Mouse (Mus musculus) ES-Bruce4 (cell line): ENCODE measurements around the gene Glis3. TPM values are rescaled to one million over a fixed set of nuclear protein-coding genes. Genes with fewer than 3 reads are reported as not detected.

Experiments used
- H3K27ac ChIP-seq: 2 replicates; pipeline ENCODE4 v1.5.1; 2012; ENCODE audit warnings: low read length, inconsistent platforms; ENCODE audit not compliant: insufficient read depth
- H3K27me3 ChIP-seq: 2 replicates; pipeline ENCODE4 v1.6.1; 2012; ENCODE audit warnings: mild to moderate bottlenecking, low read length, inconsistent platforms; ENCODE audit not compliant: control insufficient read depth, poor library complexity, insufficient read depth, severe bottlenecking
- H3K36me3 ChIP-seq: 2 replicates; pipeline ENCODE4 v1.6.1; 2012; ENCODE audit warnings: inconsistent platforms, mild to moderate bottlenecking, low read length, moderate library complexity; ENCODE audit not compliant: control insufficient read depth, poor library complexity, insufficient read depth, severe bottlenecking
- H3K4me1 ChIP-seq: one replicate; pipeline ENCODE4 v1.8.1; 2011; ENCODE audit warnings: low read length; ENCODE audit not compliant: control insufficient read depth, insufficient read depth
- H3K4me3 ChIP-seq: 2 replicates; pipeline ENCODE4 v1.5.1; 2011; ENCODE audit warnings: low read depth, mild to moderate bottlenecking, low read length
- H3K9ac ChIP-seq: 2 replicates; pipeline ENCODE4 v1.6.1; 2012; ENCODE audit warnings: low read depth, mild to moderate bottlenecking, inconsistent platforms; ENCODE audit not compliant: poor library complexity, severe bottlenecking
- H3K9me3 ChIP-seq: replicated peaks from 2 replicates; pipeline ENCODE4 v1.6.1; 2012; ENCODE audit warnings: mild to moderate bottlenecking, low read length, inconsistent platforms; ENCODE audit not compliant: control insufficient read depth, poor library complexity, insufficient read depth, severe bottlenecking
- CTCF ChIP-seq: IDR thresholded peaks from one replicate; pipeline ENCODE4 v1.8.1; 2011; ENCODE audit warnings: low read depth, low read length
- EP300 ChIP-seq: IDR thresholded peaks from 2 replicates; pipeline ENCODE4 v1.6.1; 2011; ENCODE audit warnings: low read depth, low read length; ENCODE audit not compliant: insufficient read depth
- POLR2A ChIP-seq: IDR thresholded peaks from one replicate; pipeline ENCODE4 v1.8.1; 2011; ENCODE audit warnings: low read length; ENCODE audit not compliant: insufficient read depth
- polyA plus RNA-seq: library from polyadenylated mRNA; stranded (reverse); fragments of >200 nt; gene quantifications from 2 replicates; pipeline ENCODE4 v1.2.4, GENCODE M21; 2011; ENCODE audit warnings: low read depth; ENCODE audit not compliant: missing spikeins, insufficient read depth, insufficient read length

Glis3 gene
- polyA plus RNA-seq, 1 experiment = 5.5 TPM

GRCm38 (mm10) chr19:28533576-28533975 is 146.3 kb downstream of the Glis3 start:
- no peaks in the 10 kb centered on the region; the same call in 1 of the 2 replicates for H3K9me3 ChIP-seq
- TF ChIP-seq POLR2A (no peak), EP300 (no peak), CTCF (no peak)
- no peaks in the 10 kb centered on the region for H3K27me3 ChIP-seq
- H3K27ac ChIP-seq = no peak overlapping the region
- H3K9ac ChIP-seq = no peak overlapping the region
- no peaks in the 10 kb centered on the region for H3K4me1 ChIP-seq
- H3K36me3 ChIP-seq = no peaks in the 10 kb centered on the region
- no peak overlapping the region for H3K4me3 ChIP-seq

GRCm38 (mm10) chr19:28531750-28532149 is 148.1 kb downstream of the Glis3 start:
- H3K9ac ChIP-seq = no peak overlapping the region
- no peak overlapping the region for H3K4me3 ChIP-seq
- H3K27ac ChIP-seq = no peak overlapping the region
- H3K9me3 ChIP-seq = no peaks in the 10 kb centered on the region; the same call in 1 of the 2 replicates
- no peaks in the 10 kb centered on the region for H3K4me1 ChIP-seq
- no peak for TF ChIP-seq CTCF
- no peak for TF ChIP-seq EP300
- no peak for TF ChIP-seq POLR2A
- H3K36me3 ChIP-seq = no peaks in the 10 kb centered on the region
- H3K27me3 ChIP-seq = no peaks in the 10 kb centered on the region

GRCm38 (mm10) chr19:28530846-28531245 is 149.0 kb downstream of the Glis3 start:
- Histone ChIP-seq H3K27me3 (no peaks in the 10 kb centered on the region), H3K36me3 (no peaks in the 10 kb centered on the region), H3K9me3 (no peaks in the 10 kb centered on the region), H3K27ac (no peak overlapping the region), H3K9ac (no peak overlapping the region), H3K4me1 (no peaks in the 10 kb centered on the region), H3K4me3 (no peak overlapping the region)
- no peak for TF ChIP-seq EP300
- TF ChIP-seq CTCF = peak; percentile 75

GRCm38 (mm10) chr19:28529006-28529405 is 150.9 kb downstream of the Glis3 start:
- TF ChIP-seq CTCF (no peak), EP300 (no peak), POLR2A (no peak)
- Histone ChIP-seq H3K36me3 (no peaks in the 10 kb centered on the region), H3K4me3 (no peak overlapping the region), H3K9ac (no peak overlapping the region), H3K4me1 (no peaks in the 10 kb centered on the region), H3K27me3 (no peaks in the 10 kb centered on the region), H3K27ac (no peak overlapping the region), H3K9me3 (no peaks in the 10 kb centered on the region)

GRCm38 (mm10) chr19:28527446-28527845 is 152.4 kb downstream of the Glis3 start:
- Histone ChIP-seq H3K4me1 (no peaks in the 10 kb centered on the region), H3K4me3 (no peak overlapping the region), H3K36me3 (no peaks in the 10 kb centered on the region), H3K9me3 (no peaks in the 10 kb centered on the region), H3K27ac (no peak overlapping the region), H3K9ac (no peak overlapping the region), H3K27me3 (no peaks in the 10 kb centered on the region)
- TF ChIP-seq POLR2A = no peak
- no peak for TF ChIP-seq EP300
- TF ChIP-seq CTCF = no peak

GRCm38 (mm10) chr19:28525331-28525730 is 154.5 kb downstream of the Glis3 start:
- H3K27me3 ChIP-seq = no peaks in the 10 kb centered on the region
- TF ChIP-seq EP300 (no peak), POLR2A (no peak), CTCF (no peak)
- H3K27ac ChIP-seq = no peak overlapping the region

More at GRCm38 (mm10) chr19:28525331-28525730, 154.5 kb downstream of the Glis3 start:
- Histone ChIP-seq H3K9ac (no peak overlapping the region), H3K4me1 (no peaks in the 10 kb centered on the region), H3K4me3 (no peak overlapping the region), H3K9me3 (no peaks in the 10 kb centered on the region), H3K36me3 (no peaks in the 10 kb centered on the region)
